Mouse (Mus musculus): ENCODE results near the gene Pou2f3. TPM values are rescaled to one million over a fixed set of nuclear protein-coding genes. Genes with fewer than 3 reads are reported as not detected.

The Pou2f3 gene
- polyA plus RNA-seq, 1 experiment, result 0.07 TPM

DNA sequence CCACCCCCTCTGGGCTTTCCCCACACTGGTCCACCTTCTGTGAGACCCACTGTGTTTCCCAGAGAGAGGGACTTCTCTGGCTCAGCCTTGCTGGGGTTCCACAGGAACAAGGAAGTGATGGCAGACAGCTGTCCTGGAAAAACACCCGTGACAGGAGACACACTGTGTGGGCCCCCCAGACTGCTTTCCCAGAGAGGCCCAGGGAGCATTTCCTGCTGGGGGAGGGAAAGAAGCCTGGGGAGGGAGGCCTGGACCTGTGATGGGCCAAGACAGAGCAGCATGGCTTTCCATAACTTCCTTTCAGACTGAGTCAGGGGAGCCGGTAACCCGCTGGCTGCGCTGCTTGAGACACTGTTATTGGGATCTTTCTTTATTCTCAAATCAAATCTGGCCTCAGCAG lies 20.7 kb upstream of the Pou2f3 start:
- Histone ChIP-seq H3K27me3 (ENCODE audit: control insufficient read depth, insufficient read depth, low read length) (no peaks in the 10 kb centered on the region), H3K4me1 (ENCODE audit: control insufficient read depth, insufficient read depth, low read length) (no peaks in the 10 kb centered on the region; the same call in 1 of the 2 replicates), H3K27ac (ENCODE audit: insufficient read depth, low read length) (no peak overlapping the region), H3K4me3 (replicated peaks; ENCODE audit: insufficient read depth, low read depth, low read length) (no peak overlapping the region)
- no peak for DNase-seq
- WGBS, result 75% methylated on average over 4 of the region's 4 CpGs
- TF ChIP-seq CTCF (IDR thresholded peaks at IDR 0.05; ENCODE audit: borderline replicate concordance, insufficient read depth, low read depth, low read length) (no peak), POLR2A (IDR thresholded peaks at IDR 0.05; ENCODE audit: borderline replicate concordance, insufficient read depth, low read length) (no peak)

GRCm38 (mm10) chr9:43229962-43230361 lies 19.8 kb upstream of the Pou2f3 start:
- no peak for DNase-seq
- H3K4me1 ChIP-seq (ENCODE audit: control insufficient read depth, insufficient read depth, low read length), result no peaks in the 10 kb centered on the region; the same call in 1 of the 2 replicates
- TF ChIP-seq CTCF (IDR thresholded peaks at IDR 0.05; ENCODE audit: borderline replicate concordance, insufficient read depth, low read depth, low read length), result no peak
- no peak for TF ChIP-seq POLR2A (IDR thresholded peaks at IDR 0.05; ENCODE audit: borderline replicate concordance, insufficient read depth, low read length)
- 88% methylated on average over 7 of the region's 7 CpGs for WGBS
- H3K4me3 ChIP-seq (replicated peaks; ENCODE audit: insufficient read depth, low read depth, low read length), result no peak overlapping the region
- no peaks in the 10 kb centered on the region for H3K27me3 ChIP-seq (ENCODE audit: control insufficient read depth, insufficient read depth, low read length)
- H3K27ac ChIP-seq (ENCODE audit: insufficient read depth, low read length), result no peak overlapping the region

GRCm38 (mm10) chr9:43229398-43229895 lies 19.3 kb upstream of the Pou2f3 start:
- Histone ChIP-seq H3K4me3 (replicated peaks; ENCODE audit: insufficient read depth, low read depth, low read length) (no peak overlapping the region), H3K27ac (ENCODE audit: insufficient read depth, low read length) (no peak overlapping the region), H3K27me3 (ENCODE audit: control insufficient read depth, insufficient read depth, low read length) (no peaks in the 10 kb centered on the region), H3K4me1 (ENCODE audit: control insufficient read depth, insufficient read depth, low read length) (no peaks in the 10 kb centered on the region; the same call in 1 of the 2 replicates)
- WGBS, result 90% methylated on average over 10 of the region's 10 CpGs
- no peak for DNase-seq
- no peak for TF ChIP-seq CTCF (IDR thresholded peaks at IDR 0.05; ENCODE audit: borderline replicate concordance, insufficient read depth, low read depth, low read length)
- TF ChIP-seq POLR2A (IDR thresholded peaks at IDR 0.05; ENCODE audit: borderline replicate concordance, insufficient read depth, low read length), result no peak

DNA sequence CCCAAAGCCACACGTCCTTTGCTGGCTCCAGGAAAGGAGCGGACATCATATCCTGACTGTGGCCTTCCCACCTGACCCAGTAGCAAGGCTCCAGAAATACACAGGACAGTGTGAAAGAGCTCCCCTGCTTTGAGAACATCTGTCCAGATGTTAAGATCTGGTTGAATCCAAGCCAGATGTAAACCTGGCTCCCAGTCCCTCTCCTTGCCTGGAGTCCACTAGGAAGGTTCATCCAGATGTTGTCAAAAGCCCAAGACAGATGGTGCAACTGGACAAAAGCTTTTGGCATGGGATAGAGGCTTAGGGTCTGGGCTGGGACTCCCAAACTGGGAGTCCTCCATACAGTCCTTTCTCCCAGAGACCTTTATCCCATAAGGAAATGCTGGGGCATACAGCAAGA lies 18.6 kb upstream of the Pou2f3 start:
- TF ChIP-seq CTCF (IDR thresholded peaks at IDR 0.05; ENCODE audit: borderline replicate concordance, insufficient read depth, low read depth, low read length), result no peak
- no peak for TF ChIP-seq POLR2A (IDR thresholded peaks at IDR 0.05; ENCODE audit: borderline replicate concordance, insufficient read depth, low read length)
- no peaks in the 10 kb centered on the region for H3K27me3 ChIP-seq (ENCODE audit: control insufficient read depth, insufficient read depth, low read length)
- WGBS, result 86% methylated on average over 2 of the region's 2 CpGs
- H3K27ac ChIP-seq (ENCODE audit: insufficient read depth, low read length), result no peak overlapping the region
- no peak overlapping the region for H3K4me3 ChIP-seq (replicated peaks; ENCODE audit: insufficient read depth, low read depth, low read length)
- DNase-seq, result no peak
- H3K4me1 ChIP-seq (ENCODE audit: control insufficient read depth, insufficient read depth, low read length), result no peaks in the 10 kb centered on the region; the same call in 1 of the 2 replicates

GRCm38 (mm10) chr9:43227626-43228025 lies 17.5 kb upstream of the Pou2f3 start:
- TF ChIP-seq CTCF (IDR thresholded peaks at IDR 0.05; ENCODE audit: borderline replicate concordance, insufficient read depth, low read depth, low read length), result no peak
- TF ChIP-seq POLR2A (IDR thresholded peaks at IDR 0.05; ENCODE audit: borderline replicate concordance, insufficient read depth, low read length), result no peak
- H3K27me3 ChIP-seq (ENCODE audit: control insufficient read depth, insufficient read depth, low read length), result no peaks in the 10 kb centered on the region
- H3K4me3 ChIP-seq (replicated peaks; ENCODE audit: insufficient read depth, low read depth, low read length), result no peak overlapping the region
- no peaks in the 10 kb centered on the region; the same call in 1 of the 2 replicates for H3K4me1 ChIP-seq (ENCODE audit: control insufficient read depth, insufficient read depth, low read length)
- H3K27ac ChIP-seq (ENCODE audit: insufficient read depth, low read length), result no peak overlapping the region
- DNase-seq, result no peak
- 84% methylated on average over 8 of the region's 8 CpGs for WGBS

- TF ChIP-seq CTCF (IDR thresholded peaks at IDR 0.05; ENCODE audit: borderline replicate concordance, insufficient read depth, low read depth, low read length) (no peak), POLR2A (IDR thresholded peaks at IDR 0.05; ENCODE audit: borderline replicate concordance, insufficient read depth, low read length) (no peak)
- no peak overlapping the region for H3K4me3 ChIP-seq (replicated peaks; ENCODE audit: insufficient read depth, low read depth, low read length)
Measured at GRCm38 (mm10) chr9:43226573-43227160, 16.5 kb upstream of the Pou2f3 start.

GRCm38 (mm10) chr9:43225481-43225880 lies 15.3 kb upstream of the Pou2f3 start:
- no peak for TF ChIP-seq CTCF (IDR thresholded peaks at IDR 0.05; ENCODE audit: borderline replicate concordance, insufficient read depth, low read depth, low read length)
- no peak for DNase-seq
- H3K27me3 ChIP-seq (ENCODE audit: control insufficient read depth, insufficient read depth, low read length), result no peaks in the 10 kb centered on the region
- H3K27ac ChIP-seq (ENCODE audit: insufficient read depth, low read length), result no peak overlapping the region
- WGBS, result 55% methylated on average over 2 of the region's 2 CpGs
- H3K4me1 ChIP-seq (ENCODE audit: control insufficient read depth, insufficient read depth, low read length), result no peaks in the 10 kb centered on the region; the same call in 1 of the 2 replicates
- H3K4me3 ChIP-seq (replicated peaks; ENCODE audit: insufficient read depth, low read depth, low read length), result no peak overlapping the region

More at GRCm38 (mm10) chr9:43226573-43227160, 16.5 kb upstream of the Pou2f3 start:
- Histone ChIP-seq H3K27me3 (ENCODE audit: control insufficient read depth, insufficient read depth, low read length) (no peaks in the 10 kb centered on the region), H3K4me1 (ENCODE audit: control insufficient read depth, insufficient read depth, low read length) (no peaks in the 10 kb centered on the region; the same call in 1 of the 2 replicates), H3K27ac (ENCODE audit: insufficient read depth, low read length) (no peak overlapping the region)
- DNase-seq, result no peak
- whole genome bisulfite sequencing, result 82% methylated on average over 9 of the region's 9 CpGs

DNA sequence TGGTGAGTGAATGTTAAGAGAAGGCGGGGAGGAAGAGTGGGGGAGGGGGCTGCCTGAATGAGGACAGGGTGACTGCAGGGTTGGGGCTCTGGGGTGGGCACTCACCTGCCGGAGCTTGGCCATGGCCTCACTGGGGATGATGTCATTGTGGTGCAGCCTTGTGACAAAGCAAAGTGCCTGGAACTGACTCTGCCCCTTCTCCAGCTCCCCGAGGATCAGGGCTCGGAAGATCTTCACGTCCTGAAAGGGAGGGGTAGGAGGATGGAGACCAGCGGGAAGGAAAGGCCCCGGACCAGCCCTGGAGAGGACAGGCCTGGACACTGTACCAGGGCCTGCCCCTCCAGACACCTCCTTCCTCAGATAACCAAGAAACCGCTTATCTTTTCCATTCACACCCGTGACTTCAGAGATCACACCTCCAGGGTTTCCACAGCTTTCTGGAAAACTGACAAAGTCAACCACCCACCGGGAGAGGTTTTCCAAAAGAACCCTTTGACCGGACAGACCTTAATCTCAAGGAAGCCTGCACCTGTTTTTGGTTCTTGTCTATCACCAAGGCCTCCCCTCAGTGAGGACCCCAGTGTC lies 14.7 kb upstream of the Pou2f3 start:
- no peak for DNase-seq
- no peak overlapping the region for H3K27ac ChIP-seq (ENCODE audit: insufficient read depth, low read length)
- 60% methylated on average over 11 of the region's 11 CpGs for WGBS
- H3K4me1 ChIP-seq (ENCODE audit: control insufficient read depth, insufficient read depth, low read length), result no peaks in the 10 kb centered on the region; the same call in 1 of the 2 replicates
- no peak overlapping the region for H3K4me3 ChIP-seq (replicated peaks; ENCODE audit: insufficient read depth, low read depth, low read length)
- no peaks in the 10 kb centered on the region for H3K27me3 ChIP-seq (ENCODE audit: control insufficient read depth, insufficient read depth, low read length)
- TF ChIP-seq POLR2A (IDR thresholded peaks at IDR 0.05; ENCODE audit: borderline replicate concordance, insufficient read depth, low read length) (no peak), CTCF (IDR thresholded peaks at IDR 0.05; ENCODE audit: borderline replicate concordance, insufficient read depth, low read depth, low read length) (no peak)

All from cerebellum, adult 2 months (tissue).